Mouse (Mus musculus) neural tube, embryonic 14.5 days (tissue): ENCODE data around the gene Kif16b. TPM values are rescaled to one million over a fixed set of nuclear protein-coding genes. Genes with fewer than 3 reads are reported as not detected.

Experiments used
- ATAC-seq: fragments of 200-750 bp; cut with Nextera tagmentation; 2 replicates; pipeline ENCODE4 v1.8.0; 2017; ENCODE audit warnings: low read depth, mild to moderate bottlenecking, moderate TSS enrichment, moderate library complexity
- H3K27ac ChIP-seq: fragments of 300-500 bp; sonication (generic); 2 replicates; pipeline ENCODE4 v1.5.1; 2014; ENCODE audit warnings: low read depth, mild to moderate bottlenecking, control low read depth, low read length, moderate library complexity, mixed read lengths
- H3K27me3 ChIP-seq: fragments of 300-500 bp; sonication (generic); 2 replicates; pipeline ENCODE4 v1.6.1; 2014; ENCODE audit warnings: low read length; ENCODE audit not compliant: control insufficient read depth, insufficient read depth
- H3K36me3 ChIP-seq: fragments of 300-500 bp; sonication (generic); 2 replicates; pipeline ENCODE4 v1.6.1; 2014; ENCODE audit warnings: low read length, mixed read lengths; ENCODE audit not compliant: control insufficient read depth, insufficient read depth
- H3K4me1 ChIP-seq: fragments of 300-500 bp; sonication (generic); 2 replicates; pipeline ENCODE4 v1.6.1; 2014; ENCODE audit warnings: low read length; ENCODE audit not compliant: control insufficient read depth, insufficient read depth
- H3K4me2 ChIP-seq: fragments of 300-500 bp; sonication (generic); 2 replicates; pipeline ENCODE4 v1.6.1; 2014; ENCODE audit warnings: mild to moderate bottlenecking, low read depth, low read length, control low read depth
- H3K4me3 ChIP-seq: fragments of 300-500 bp; sonication (generic); 2 replicates; pipeline ENCODE4 v1.5.1; 2014; ENCODE audit warnings: low read depth, low read length, control low read depth, mixed read lengths
- H3K9ac ChIP-seq: fragments of 300-500 bp; sonication (generic); replicated peaks from 2 replicates; pipeline ENCODE4 v1.6.1; 2014; ENCODE audit warnings: low read depth, mild to moderate bottlenecking, control low read depth, low read length, mixed read lengths
- H3K9me3 ChIP-seq: fragments of 300-500 bp; sonication (generic); 2 replicates; pipeline ENCODE4 v1.6.1; 2016; ENCODE audit warnings: low read length; ENCODE audit not compliant: control insufficient read depth
- WGBS: fragments of 180-500 bp; shearing (Covaris S2); extraction: QIAGEN DNeasy Blood & Tissue Kit; methylation state at CpG from one replicate; pipeline ENCODE4 v1.1.7; 2014; 5-methylcytosine and 5-hydroxymethylcytosine counted together
- polyA plus RNA-seq: library from polyadenylated mRNA; unstranded; fragments of >200 nt; fragmentation: Nextera tagmentation; extraction: Ambion mirVana; gene quantifications from 2 replicates; pipeline ENCODE4 v1.2.1, GENCODE M21; 2014

Gene Kif16b
- polyA plus RNA-seq = 4.0 and 4.7 TPM in 2 replicates

- Histone ChIP-seq H3K27me3 (no peaks in the 10 kb centered on the region), H3K4me1 (no peaks in the 10 kb centered on the region; the same call in 1 of the 2 replicates), H3K36me3 (no peaks in the 10 kb centered on the region), H3K27ac (peak within 1 kb of the TSS; percentile 49), H3K9ac (peak within 1 kb of the TSS; percentile 76), H3K4me2 (peak within 1 kb of the TSS; percentile 92), H3K4me3 (peak within 1 kb of the TSS; percentile 77), H3K9me3 (no peaks in the 10 kb centered on the region)
- 2% methylated on average over 47 of the region's 64 CpGs for WGBS
- ATAC-seq = peak; percentile 93
Observed at GRCm38 (mm10) chr2:142900862-142901805, at the start of gene Kif16b. Gene Kif16b (minus strand): TSS chr2:142901531.

- Histone ChIP-seq H3K36me3 (no peaks in the 10 kb centered on the region), H3K4me2 (no peak overlapping the region), H3K4me1 (peaks cover 3% of the 10 kb centered on the region; the same call in 1 of the 2 replicates), H3K27ac (no peak overlapping the region), H3K9me3 (no peaks in the 10 kb centered on the region), H3K27me3 (no peaks in the 10 kb centered on the region), H3K4me3 (no peak overlapping the region), H3K9ac (no peak overlapping the region)
- peak; percentile 69; the same call in 1 of the 2 replicates for ATAC-seq
- WGBS = 39% methylated on average over 6 of the region's 6 CpGs
Observed at GRCm38 (mm10) chr2:142940899-142941642, 39.7 kb upstream of the Kif16b start.

- H3K9me3 ChIP-seq = no peaks in the 10 kb centered on the region
- H3K4me2 ChIP-seq = no peak overlapping the region
- no peak overlapping the region for H3K4me3 ChIP-seq
- H3K27ac ChIP-seq = no peak overlapping the region
- ATAC-seq = no peak
- H3K27me3 ChIP-seq = no peaks in the 10 kb centered on the region
- no peaks in the 10 kb centered on the region for H3K36me3 ChIP-seq
- no peaks in the 10 kb centered on the region for H3K4me1 ChIP-seq
- no peak overlapping the region for H3K9ac ChIP-seq
- 81% methylated on average over 4 of the region's 4 CpGs for WGBS
Observed at GRCm38 (mm10) chr2:142930445-142930844, 29.1 kb upstream of the Kif16b start.

GRCm38 (mm10) chr2:142929226-142930112 is 28.1 kb upstream of the Kif16b start:
- H3K27me3 ChIP-seq = no peaks in the 10 kb centered on the region
- no peak overlapping the region for H3K4me3 ChIP-seq
- H3K9me3 ChIP-seq = no peaks in the 10 kb centered on the region
- WGBS = 81% methylated on average over 10 of the region's 10 CpGs
- ATAC-seq = no peak
- no peaks in the 10 kb centered on the region for H3K36me3 ChIP-seq
- no peak overlapping the region for H3K27ac ChIP-seq
- no peaks in the 10 kb centered on the region for H3K4me1 ChIP-seq
- H3K9ac ChIP-seq = no peak overlapping the region
- H3K4me2 ChIP-seq = no peak overlapping the region

DNA sequence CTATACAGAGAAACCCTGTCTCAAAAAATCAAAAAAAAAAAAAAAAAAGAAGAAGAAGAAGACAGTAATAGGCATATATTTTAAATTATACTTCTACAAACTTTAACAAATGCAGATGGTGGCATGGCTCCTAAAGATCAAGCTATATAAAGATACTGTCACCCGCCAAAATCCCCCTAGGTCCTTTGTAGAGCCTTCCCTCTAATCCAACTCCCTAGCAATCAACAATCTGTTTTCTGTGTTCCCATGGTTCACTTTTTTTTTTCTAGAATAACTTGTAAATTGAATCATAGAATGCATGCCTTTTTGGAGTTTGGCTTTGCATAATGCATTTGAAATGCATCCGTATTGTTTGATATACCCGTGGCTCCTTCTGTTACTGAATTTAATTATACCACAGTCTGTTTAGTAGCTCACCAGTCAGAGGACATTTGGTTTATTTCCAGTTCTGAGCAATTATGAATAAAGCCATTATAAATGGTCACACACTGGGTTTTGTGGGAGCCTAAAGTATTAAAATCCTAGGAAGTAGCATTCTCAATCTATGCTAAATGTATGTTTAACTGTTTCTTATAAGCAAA is 9.6 kb upstream of the Kif16b start:
- no peak overlapping the region for H3K4me2 ChIP-seq
- no peak overlapping the region for H3K4me3 ChIP-seq
- no peaks in the 10 kb centered on the region for H3K27me3 ChIP-seq
- H3K9me3 ChIP-seq = no peaks in the 10 kb centered on the region
- no peak for ATAC-seq
- WGBS = 79% methylated on average over 3 of the region's 3 CpGs
- no peak overlapping the region for H3K27ac ChIP-seq
- H3K4me1 ChIP-seq = no peaks in the 10 kb centered on the region
- H3K9ac ChIP-seq = no peak overlapping the region
- H3K36me3 ChIP-seq = no peaks in the 10 kb centered on the region

DNA sequence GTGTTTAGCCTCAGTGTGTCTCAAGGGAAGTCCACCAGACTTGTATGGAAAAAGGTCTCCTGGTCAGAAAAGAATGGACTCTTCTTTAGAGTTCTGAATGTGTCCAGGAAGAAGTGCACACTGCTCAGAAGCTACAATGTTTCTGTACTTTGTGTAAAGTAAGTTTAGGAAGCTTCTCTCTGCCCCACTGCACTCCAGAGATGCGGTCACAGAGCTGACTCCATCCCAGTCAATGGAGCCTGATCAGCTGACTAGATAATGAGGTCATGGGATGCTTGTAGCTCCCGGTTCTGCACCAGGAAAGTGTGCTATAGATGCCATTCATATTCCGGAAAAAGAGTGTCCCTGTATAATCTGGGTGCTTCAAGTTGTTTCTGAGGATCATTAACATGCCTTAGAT is 7.9 kb upstream of the Kif16b start:
- 81% methylated on average over 3 of the region's 3 CpGs for WGBS
- Histone ChIP-seq H3K4me3 (no peak overlapping the region), H3K27me3 (no peaks in the 10 kb centered on the region), H3K36me3 (no peaks in the 10 kb centered on the region), H3K27ac (no peak overlapping the region), H3K4me2 (no peak overlapping the region), H3K9me3 (no peaks in the 10 kb centered on the region), H3K9ac (no peak overlapping the region), H3K4me1 (no peaks in the 10 kb centered on the region)
- no peak for ATAC-seq

GRCm38 (mm10) chr2:142907056-142907455 is 5.7 kb upstream of the Kif16b start:
- H3K27ac ChIP-seq = no peak overlapping the region
- H3K9me3 ChIP-seq = no peaks in the 10 kb centered on the region
- H3K9ac ChIP-seq = no peak overlapping the region
- H3K4me2 ChIP-seq = no peak overlapping the region
- no peaks in the 10 kb centered on the region for H3K27me3 ChIP-seq
- H3K4me3 ChIP-seq = no peak overlapping the region
- H3K36me3 ChIP-seq = no peaks in the 10 kb centered on the region
- ATAC-seq = no peak
- no peaks in the 10 kb centered on the region; the same call in 1 of the 2 replicates for H3K4me1 ChIP-seq
- 93% methylated on average over 4 of the region's 4 CpGs for WGBS
